8 mouse cellular contexts compared by ENCODE assay signal in genomic region chr4:48124416-48124772, GRCm38 (mm10). TPM values are rescaled to one million over a fixed set of nuclear protein-coding genes. Genes with fewer than 3 reads are reported as not detected.
A peak's percentile ranks its signal among the peaks of the same experiment; 100 is the strongest.
DNase-seq lines count a peak whose midpoint lies in the region; ATAC-seq and TF ChIP-seq lines count a peak whose summit lies in the region.

No protein-coding gene starts in this region.

- 3% methylated on average over 9 of the region's 9 CpGs for WGBS in lung, embryonic 14.5 days
- WGBS in embryonic facial prominence, embryonic 15.5 days = 4% methylated on average over 9 of the region's 9 CpGs
- WGBS in hindbrain, embryonic 16.5 days = 4% methylated on average over 9 of the region's 9 CpGs

- intact Hi-C loops in left cerebral cortex, postnatal 14 days (cut with DNase I) = no loop called here

- H3K9ac ChIP-seq in lung, embryonic 14.5 days = peak overlapping the region; percentile 85; the same call in 1 of the 2 replicates
- H3K9ac ChIP-seq in embryonic facial prominence, embryonic 15.5 days = no peak overlapping the region; the same call in 1 of the 2 replicates
- H3K9ac ChIP-seq in hindbrain, embryonic 16.5 days (ENCODE audit: low read depth, low read length) = no peak overlapping the region; the same call in 1 of the 2 replicates

- H3K4me3 ChIP-seq in lung, embryonic 14.5 days (ENCODE audit: low read depth, low read length) = peak overlapping the region; percentile 75
- peak overlapping the region; percentile 87 for H3K4me3 ChIP-seq in embryonic facial prominence, embryonic 15.5 days (replicated peaks)
- H3K4me3 ChIP-seq in hindbrain, embryonic 16.5 days (ENCODE audit: low read length) = peak overlapping the region; percentile 78

- peak overlapping the region; percentile 77 for H3K4me2 ChIP-seq in lung, embryonic 14.5 days
- peak overlapping the region; percentile 65 for H3K4me2 ChIP-seq in embryonic facial prominence, embryonic 15.5 days (replicated peaks)
- H3K4me2 ChIP-seq in hindbrain, embryonic 16.5 days (ENCODE audit: low read length) = peak overlapping the region; percentile 86

- H3K36me3 ChIP-seq in lung, embryonic 14.5 days (ENCODE audit: insufficient read depth) = no peaks in the 10 kb centered on the region
- H3K36me3 ChIP-seq in embryonic facial prominence, embryonic 15.5 days = no peaks in the 10 kb centered on the region
- no peaks in the 10 kb centered on the region for H3K36me3 ChIP-seq in hindbrain, embryonic 16.5 days (ENCODE audit: control insufficient read depth, insufficient read depth, low read length)

- peak; percentile 89 for ATAC-seq in lung, embryonic 14.5 days (ENCODE audit: insufficient read depth)
- ATAC-seq in embryonic facial prominence, embryonic 15.5 days (ENCODE audit: insufficient number of reproducible peaks, low FRiP score, low TSS enrichment, low read depth) = peak; percentile 85
- peak; percentile 95 for ATAC-seq in hindbrain, embryonic 16.5 days
- peak; percentile 72 for ATAC-seq in megakaryocyte progenitor cell, adult 5-6 weeks (replicated peaks; ENCODE audit: poor library complexity)

- no peaks in the 10 kb centered on the region for H3K4me1 ChIP-seq in lung, embryonic 14.5 days (ENCODE audit: insufficient read depth)
- H3K4me1 ChIP-seq in embryonic facial prominence, embryonic 15.5 days = no peaks in the 10 kb centered on the region
- peaks cover 4% of the 10 kb centered on the region; the same call in 1 of the 2 replicates for H3K4me1 ChIP-seq in hindbrain, embryonic 16.5 days (ENCODE audit: control insufficient read depth, insufficient read depth, low read depth, low read length)

- H3K27ac ChIP-seq in lung, embryonic 14.5 days (ENCODE audit: low read depth) = no peak overlapping the region
- no peak overlapping the region for H3K27ac ChIP-seq in embryonic facial prominence, embryonic 15.5 days (replicated peaks)
- H3K27ac ChIP-seq in hindbrain, embryonic 16.5 days (ENCODE audit: low read depth, low read length) = no peak overlapping the region

- H3K9me3 ChIP-seq in lung, embryonic 14.5 days (ENCODE audit: low read depth, low read length) = no peaks in the 10 kb centered on the region
- H3K9me3 ChIP-seq in embryonic facial prominence, embryonic 15.5 days (replicated peaks) = no peaks in the 10 kb centered on the region
- no peaks in the 10 kb centered on the region for H3K9me3 ChIP-seq in hindbrain, embryonic 16.5 days (ENCODE audit: control insufficient read depth, low read length)

- no peak for TF ChIP-seq CTCF in lung, embryonic 14.5 days (IDR thresholded peaks at IDR 0.05; ENCODE audit: low read depth)

- H3K27me3 ChIP-seq in lung, embryonic 14.5 days (ENCODE audit: insufficient read depth, low read length) = no peaks in the 10 kb centered on the region
- no peaks in the 10 kb centered on the region for H3K27me3 ChIP-seq in embryonic facial prominence, embryonic 15.5 days
- no peaks in the 10 kb centered on the region for H3K27me3 ChIP-seq in hindbrain, embryonic 16.5 days (replicated peaks; ENCODE audit: control insufficient read depth, insufficient read depth, low read length)

- no peak for DNase-seq in lung, embryonic 14.5 days
- DNase-seq in lung, postnatal 25 days (ENCODE audit: low spot score) = no peak
- DNase-seq in left cerebral cortex, postnatal 14 days (ENCODE audit: low spot score in 2 of 2) = no peak
- no peak for DNase-seq in left cerebral cortex, adult 9 months (ENCODE audit: low spot score in 2 of 2)
- DNase-seq in ovary, postnatal 14 days (ENCODE audit: low spot score) = no peak

RNA-seq across cellular contexts. Expression of gene Stx17, which starts 0.3 kb away (rescaled TPM):
- polyA plus RNA-seq in lung, embryonic 14.5 days (2014; fragmentation: Nextera tagmentation; extraction: Ambion mirVana) = 29.9 and 31.8 TPM in 2 replicates
- polyA plus RNA-seq in embryonic facial prominence, embryonic 15.5 days (2015; fragmentation: Nextera tagmentation; extraction: Ambion mirVana) = 35.0 and 36.6 TPM in 2 replicates
- polyA plus RNA-seq in hindbrain, embryonic 16.5 days (2015; fragmentation: Nextera tagmentation; extraction: Ambion mirVana) = 26.5 and 27.0 TPM in 2 replicates
- 11.1 and 14.8 TPM in 2 replicates for total RNA-seq in megakaryocyte progenitor cell, adult 5-6 weeks (2015)
- total RNA-seq in megakaryocyte progenitor cell, adult 5-6 weeks (2017) = 15.4 and 20.1 TPM in 2 replicates
- 10 to 100 TPM; 22.7 to 23.2 TPM for total RNA-seq in left cerebral cortex, postnatal 14 days (2021)
